Mouse (Mus musculus) spleen, embryonic (tissue): Measurements from ENCODE around the gene Bcas1.

Experiments used
- CTCF ChIA-PET: fragments of 350-600 bp; sonication (Branson Sonifier 250); formaldehyde crosslinking; loops from one replicate; lab custom pipeline; 2022; lab: Charles Lee

The Bcas1 gene

GRCm38 (mm10) chr2:170316774-170317173, 110.9 kb downstream of the Bcas1 start:
- CTCF ChIA-PET = interaction anchor here (0.9 kb wide), 1 partner anchor 9 kb away, joined by 3 read pairs; no protein-coding TSS in a partner anchor

- CTCF ChIA-PET = interaction anchor here (0.9 kb wide), 1 partner anchor 8 kb away, joined by 3 read pairs; no protein-coding TSS in a partner anchor
Observed at GRCm38 (mm10) chr2:170316344-170316743, 111.3 kb downstream of the Bcas1 start.

GRCm38 (mm10) chr2:170310988-170311359, 116.7 kb downstream of the Bcas1 start:
- CTCF ChIA-PET = no interaction called here

GRCm38 (mm10) chr2:170310310-170310987, 117.2 kb downstream of the Bcas1 start:
- CTCF ChIA-PET = no interaction called here

- CTCF ChIA-PET = no interaction called here
Observed at GRCm38 (mm10) chr2:170308966-170309365, 118.7 kb downstream of the Bcas1 start.

- CTCF ChIA-PET = interaction anchor here (0.7 kb wide), 2 partner anchors 8 to 192 kb away, joined by 3 read pairs; no protein-coding TSS in a partner anchor
Observed at GRCm38 (mm10) chr2:170308033-170308820, 119.4 kb downstream of the Bcas1 start.

- CTCF ChIA-PET = interaction anchor here (0.6 to 0.7 kb wide), 3 partner anchors 9 to 191 kb away, joined by 3 to 5 read pairs (median 3); no protein-coding TSS in a partner anchor
Observed at GRCm38 (mm10) chr2:170307589-170308021, 120.0 kb downstream of the Bcas1 start.

- CTCF ChIA-PET = no interaction called here
Observed at GRCm38 (mm10) chr2:170306637-170307320, 120.9 kb downstream of the Bcas1 start.

- CTCF ChIA-PET = no interaction called here
Observed at GRCm38 (mm10) chr2:170304766-170305165, 122.9 kb downstream of the Bcas1 start.

- CTCF ChIA-PET = no interaction called here
Observed at GRCm38 (mm10) chr2:170303595-170303994, 124.0 kb downstream of the Bcas1 start.

- CTCF ChIA-PET = no interaction called here
Observed at GRCm38 (mm10) chr2:170302825-170303224, 124.8 kb downstream of the Bcas1 start.
